Mouse (Mus musculus): ENCODE measurements around the gene Olfr148.

DNA sequence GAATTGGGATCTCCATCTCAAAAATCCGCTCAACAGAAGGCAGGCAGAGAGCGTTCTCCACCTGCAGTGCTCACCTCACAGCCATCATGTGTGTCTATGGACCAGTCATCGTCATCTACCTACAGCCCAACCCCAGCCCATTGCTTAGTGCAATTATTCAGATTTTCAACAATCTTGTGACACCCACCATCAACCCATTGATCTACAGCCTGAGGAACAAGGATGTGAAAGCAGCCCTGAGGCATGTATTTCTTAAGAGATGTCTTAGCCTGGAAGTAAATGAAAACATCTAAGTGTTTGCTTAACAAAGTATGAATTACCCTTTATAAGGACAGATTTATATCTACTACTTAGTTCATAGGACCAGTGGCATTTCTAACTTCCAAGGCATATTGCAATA, 13.3 kb downstream of the Olfr148 start:
- TF ChIP-seq CTCF (IDR thresholded peaks at IDR 0.05; ENCODE audit: low read depth) (no peak), EP300 (IDR thresholded peaks at IDR 0.05; ENCODE audit: low read depth) (no peak)

Data from heart, postnatal 0 days (tissue).